Comparison of ENCODE assay signal across 9 mouse cellular contexts in the genomic region with DNA sequence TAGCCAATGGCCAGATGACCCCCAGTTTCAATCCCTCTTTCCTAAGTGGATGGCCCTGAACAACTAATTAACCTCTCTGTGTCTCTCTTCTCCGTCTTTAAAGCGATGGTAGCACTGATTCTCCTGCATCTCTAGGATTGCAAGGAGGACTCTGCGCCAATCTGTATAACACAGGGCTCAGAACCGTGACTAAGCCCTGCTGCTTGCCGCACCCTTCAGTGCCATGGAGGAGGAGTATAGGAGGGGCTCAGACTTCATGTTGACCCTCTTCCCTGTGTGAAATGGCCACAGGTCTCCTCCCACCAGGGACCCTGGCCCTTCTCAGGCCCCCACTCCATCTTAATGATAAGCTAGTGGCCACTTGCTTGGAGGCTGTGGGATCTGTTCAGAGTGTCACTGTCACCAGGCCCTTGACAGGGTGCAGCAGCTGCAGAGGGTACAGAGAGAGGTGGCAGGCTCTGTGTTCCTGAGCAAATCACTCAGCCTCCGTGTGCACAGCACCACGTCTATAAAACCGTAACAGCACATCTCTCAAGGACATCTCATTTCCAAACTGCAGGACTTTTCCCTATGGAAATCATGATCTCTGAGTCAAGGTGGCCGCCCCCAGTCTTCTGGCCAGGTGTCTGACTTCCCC. TPM values are rescaled to one million over a fixed set of nuclear protein-coding genes. Genes with fewer than 3 reads are reported as not detected.
A peak's percentile ranks its signal among the peaks of the same experiment; 100 is the strongest.
DNase-seq lines count a peak whose midpoint lies in the region; ATAC-seq and TF ChIP-seq lines count a peak whose summit lies in the region.
"Had no signal": no experiment of that assay in that cellular context is flagged by ENCODE, and none has a peak within 500 bp of the region (broad histone marks: within the 10 kb centered on the region; RNA-seq: fewer than 3 reads in every experiment).

No protein-coding gene starts in this region.

- no peaks in the 10 kb centered on the region for H3K27me3 ChIP-seq in heart, adult 2 months (ENCODE audit: control insufficient read depth, insufficient read depth, low read length)
- no peaks in the 10 kb centered on the region for H3K27me3 ChIP-seq in thymus, adult 2 months (ENCODE audit: control insufficient read depth, insufficient read depth, low read length)
- H3K27me3 ChIP-seq in liver, embryonic 13.5 days: peaks cover 25% of the 10 kb centered on the region

- no peak for TF ChIP-seq POLR2A in heart, adult 2 months (IDR thresholded peaks at IDR 0.05; ENCODE audit: insufficient read depth, low read depth, low read length)
- TF ChIP-seq POLR2A in thymus, adult 2 months (IDR thresholded peaks at IDR 0.05; ENCODE audit: control insufficient read depth, extremely low read depth, insufficient read depth, low read length, poor library complexity): no peak

- TF ChIP-seq EP300 in heart, adult 2 months (IDR thresholded peaks at IDR 0.05; ENCODE audit: insufficient read depth, low read depth, low read length): no peak

- TF ChIP-seq CTCF in heart, adult 2 months (IDR thresholded peaks at IDR 0.05): no peak
- no peak for TF ChIP-seq CTCF in thymus, adult 2 months (IDR thresholded peaks at IDR 0.05; ENCODE audit: borderline replicate concordance, control insufficient read depth, extremely low read depth, insufficient read depth, low read length, poor library complexity)

- no peak for DNase-seq in heart, adult 2 months
- no peak for DNase-seq in heart, adult 18-20 months
- DNase-seq in thymus, adult 2 months: no peak
- no peak for DNase-seq in thymus, adult 18-20 months
- no peak for DNase-seq in liver, embryonic 13.5 days
- no peak for DNase-seq in thymus, postnatal 4 days
- DNase-seq in kidney, postnatal 14 days: no peak
- DNase-seq in adrenal gland, adult 8-10 months: no peak

- peak overlapping the region; percentile 57 for H3K4me2 ChIP-seq in liver, embryonic 13.5 days

- no peak overlapping the region for H3K9ac ChIP-seq in heart, adult 2 months (ENCODE audit: low read depth, low read length)
- H3K9ac ChIP-seq in liver, embryonic 13.5 days: no peak overlapping the region

- no peak for ATAC-seq in liver, embryonic 13.5 days (ENCODE audit: low read depth)

- H3K4me1 ChIP-seq in heart, adult 2 months (ENCODE audit: control insufficient read depth, insufficient read depth, low read length): peaks cover 1% of the 10 kb centered on the region; the same call in 1 of the 2 replicates
- H3K4me1 ChIP-seq in thymus, adult 2 months (replicated peaks; ENCODE audit: control insufficient read depth, insufficient read depth, low read length): peaks cover 36% of the 10 kb centered on the region
- peaks cover 17% of the 10 kb centered on the region for H3K4me1 ChIP-seq in liver, embryonic 13.5 days (replicated peaks)

- no peak overlapping the region for H3K4me3 ChIP-seq in heart, adult 2 months
- peak overlapping the region; percentile 13; the same call in 1 of the 2 replicates for H3K4me3 ChIP-seq in thymus, adult 2 months (ENCODE audit: control insufficient read depth, insufficient read depth, low read length)
- H3K4me3 ChIP-seq in liver, embryonic 13.5 days (replicated peaks): no peak overlapping the region

- H3K27ac ChIP-seq in heart, adult 2 months: peak overlapping the region; percentile 62; the same call in 1 of the 2 replicates
- no peak overlapping the region for H3K27ac ChIP-seq in thymus, adult 2 months (ENCODE audit: control insufficient read depth, insufficient read depth, low read length)
- no peak overlapping the region; the same call in 1 of the 2 replicates for H3K27ac ChIP-seq in liver, embryonic 13.5 days

- intact Hi-C loops in heart, adult 2 months (cut with DNase I): no loop called here

- no peaks in the 10 kb centered on the region for H3K36me3 ChIP-seq in heart, adult 2 months (ENCODE audit: control insufficient read depth, insufficient read depth, low read length)
- no peaks in the 10 kb centered on the region for H3K36me3 ChIP-seq in thymus, adult 2 months (ENCODE audit: control insufficient read depth, insufficient read depth, low read length)
- no peaks in the 10 kb centered on the region for H3K36me3 ChIP-seq in liver, embryonic 13.5 days

- no peaks in the 10 kb centered on the region for H3K9me3 ChIP-seq in liver, embryonic 13.5 days (replicated peaks)

- no peaks in the 10 kb centered on the region for H3K79me2 ChIP-seq in heart, adult 2 months (replicated peaks; ENCODE audit: control insufficient read depth, insufficient read depth, low read length)

- WGBS in heart, adult 2 months: 57% methylated on average over 9 of the region's 9 CpGs
- WGBS in thymus, adult 2 months: 75% methylated on average over 9 of the region's 9 CpGs
- 51% methylated on average over 9 of the region's 9 CpGs for WGBS in liver, embryonic 13.5 days (ENCODE audit: insufficient replicate concordance)

RNA-seq across cellular contexts. Expression of a gene that starts 51.6 kb away (rescaled TPM):
- total RNA-seq in heart, adult 2 months (2021): under 1 TPM; 0.32 to 0.39 TPM
- 0.79 and 0.88 TPM in 2 replicates for polyA plus RNA-seq in heart, adult 2 months (2012; rRNA removed)
- under 1 TPM; 0.54 to 0.57 TPM for total RNA-seq in heart, adult 18-20 months (2021)
- polyA plus RNA-seq in thymus, adult 2 months (2012; rRNA removed): 0.38 and 0.85 TPM in 2 replicates
- 0.39 and 0.48 TPM in 2 replicates for polyA plus RNA-seq in liver, embryonic 13.5 days (2015; fragmentation: Nextera tagmentation; extraction: Ambion mirVana)
- under 1 TPM; 0.34 to 0.91 (median 0.55) TPM for total RNA-seq in adrenal gland, adult 8-10 months (2022)
- total RNA-seq: granulocyte monocyte progenitor cell, adult 5-6 weeks had no signal

RNA-seq across cellular contexts. Expression of a gene that starts 51.7 kb away (rescaled TPM):
- total RNA-seq in heart, adult 2 months (2021): 1 to 10 TPM; 5.2 to 6.1 TPM
- 3.0 and 5.6 TPM in 2 replicates for polyA plus RNA-seq in heart, adult 2 months (2012; rRNA removed)
- total RNA-seq in heart, adult 18-20 months (2021): 1 to 10 TPM; 5.2 to 6.7 TPM
- polyA plus RNA-seq in thymus, adult 2 months (2012; rRNA removed): 5.4 and 5.5 TPM in 2 replicates
- polyA plus RNA-seq in liver, embryonic 13.5 days (2015; fragmentation: Nextera tagmentation; extraction: Ambion mirVana): 7.6 and 9.4 TPM in 2 replicates
- 10 to 100 TPM; 17.6 to 22.4 (median 18.1) TPM for total RNA-seq in adrenal gland, adult 8-10 months (2022)
